Mouse (Mus musculus): ENCODE measurements around the gene Klhl23. TPM values are rescaled to one million over a fixed set of nuclear protein-coding genes. Genes with fewer than 3 reads are reported as not detected.
A peak's percentile ranks its signal among the peaks of the same experiment; 100 is the strongest.

The Klhl23 gene
- polyA plus RNA-seq, 1 experiment from 2014 or later = 104 TPM

GRCm38 (mm10) chr2:69840261-69840660 lies 18.5 kb downstream of the Klhl23 start:
- H3K4me3 ChIP-seq (ENCODE audit: low read depth, low read length) = no peak overlapping the region
- H3K4me1 ChIP-seq (ENCODE audit: control insufficient read depth, insufficient read depth, low read length) = no peaks in the 10 kb centered on the region; the same call in 1 of the 2 replicates
- no peak for ATAC-seq
- 21% methylated on average over 6 of the region's 6 CpGs for WGBS
- H3K27ac ChIP-seq (ENCODE audit: low read length) = no peak overlapping the region; the same call in 1 of the 2 replicates
- no peak overlapping the region for H3K9ac ChIP-seq (ENCODE audit: low read depth, low read length)
- peaks cover 8% of the 10 kb centered on the region; the same call in 1 of the 2 replicates for H3K36me3 ChIP-seq (ENCODE audit: control insufficient read depth, insufficient read depth, low read length)
- H3K9me3 ChIP-seq (replicated peaks; ENCODE audit: control insufficient read depth, low read length, poor library complexity, severe bottlenecking) = no peaks in the 10 kb centered on the region
- no peaks in the 10 kb centered on the region for H3K27me3 ChIP-seq (ENCODE audit: control insufficient read depth, insufficient read depth, low read depth, low read length)
- no peak overlapping the region for H3K4me2 ChIP-seq (ENCODE audit: low read length)

GRCm38 (mm10) chr2:69849215-69849614 lies 27.5 kb downstream of the Klhl23 start:
- H3K9me3 ChIP-seq (replicated peaks; ENCODE audit: control insufficient read depth, low read length, poor library complexity, severe bottlenecking) = no peaks in the 10 kb centered on the region
- H3K9ac ChIP-seq (ENCODE audit: low read depth, low read length) = no peak overlapping the region
- no peak for ATAC-seq
- H3K4me3 ChIP-seq (ENCODE audit: low read depth, low read length) = no peak overlapping the region
- no peaks in the 10 kb centered on the region for H3K36me3 ChIP-seq (ENCODE audit: control insufficient read depth, insufficient read depth, low read length)
- no peak overlapping the region for H3K27ac ChIP-seq (ENCODE audit: low read length)
- H3K27me3 ChIP-seq (ENCODE audit: control insufficient read depth, insufficient read depth, low read depth, low read length) = no peaks in the 10 kb centered on the region
- H3K4me2 ChIP-seq (ENCODE audit: low read length) = no peak overlapping the region
- WGBS = 70% methylated on average over 6 of the region's 6 CpGs
- H3K4me1 ChIP-seq (ENCODE audit: control insufficient read depth, insufficient read depth, low read length) = no peaks in the 10 kb centered on the region

GRCm38 (mm10) chr2:69851427-69852058 lies 29.8 kb downstream of the Klhl23 start:
- Histone ChIP-seq H3K27me3 (ENCODE audit: control insufficient read depth, insufficient read depth, low read depth, low read length) (no peaks in the 10 kb centered on the region), H3K4me3 (ENCODE audit: low read depth, low read length) (no peak overlapping the region), H3K9ac (ENCODE audit: low read depth, low read length) (no peak overlapping the region), H3K27ac (ENCODE audit: low read length) (no peak overlapping the region), H3K4me1 (ENCODE audit: control insufficient read depth, insufficient read depth, low read length) (no peaks in the 10 kb centered on the region), H3K4me2 (ENCODE audit: low read length) (no peak overlapping the region), H3K9me3 (replicated peaks; ENCODE audit: control insufficient read depth, low read length, poor library complexity, severe bottlenecking) (no peaks in the 10 kb centered on the region), H3K36me3 (ENCODE audit: control insufficient read depth, insufficient read depth, low read length) (no peaks in the 10 kb centered on the region)
- ATAC-seq = no peak
- WGBS = 61% methylated on average over 2 of the region's 2 CpGs

GRCm38 (mm10) chr2:69856392-69856791 lies 34.6 kb downstream of the Klhl23 start:
- Histone ChIP-seq H3K4me3 (ENCODE audit: low read depth, low read length) (no peak overlapping the region), H3K4me1 (ENCODE audit: control insufficient read depth, insufficient read depth, low read length) (peaks cover 2% of the 10 kb centered on the region; the same call in 1 of the 2 replicates), H3K27ac (ENCODE audit: low read length) (no peak overlapping the region), H3K9me3 (replicated peaks; ENCODE audit: control insufficient read depth, low read length, poor library complexity, severe bottlenecking) (no peaks in the 10 kb centered on the region), H3K36me3 (ENCODE audit: control insufficient read depth, insufficient read depth, low read length) (no peaks in the 10 kb centered on the region), H3K9ac (ENCODE audit: low read depth, low read length) (no peak overlapping the region), H3K27me3 (ENCODE audit: control insufficient read depth, insufficient read depth, low read depth, low read length) (no peaks in the 10 kb centered on the region), H3K4me2 (ENCODE audit: low read length) (no peak overlapping the region)
- no peak for ATAC-seq
- WGBS = 67% methylated on average over 8 of the region's 8 CpGs

- ATAC-seq = no peak
- no peaks in the 10 kb centered on the region for H3K27me3 ChIP-seq (ENCODE audit: control insufficient read depth, insufficient read depth, low read depth, low read length)
- no peak overlapping the region for H3K4me2 ChIP-seq (ENCODE audit: low read length)
- H3K9me3 ChIP-seq (replicated peaks; ENCODE audit: control insufficient read depth, low read length, poor library complexity, severe bottlenecking) = no peaks in the 10 kb centered on the region
- no peak overlapping the region for H3K27ac ChIP-seq (ENCODE audit: low read length)
- no peak overlapping the region for H3K4me3 ChIP-seq (ENCODE audit: low read depth, low read length)
- H3K9ac ChIP-seq (ENCODE audit: low read depth, low read length) = no peak overlapping the region
- H3K36me3 ChIP-seq (ENCODE audit: control insufficient read depth, insufficient read depth, low read length) = no peaks in the 10 kb centered on the region
- 79% methylated on average over 1 of the region's 1 CpGs for WGBS
- peaks cover 9% of the 10 kb centered on the region for H3K4me1 ChIP-seq (ENCODE audit: control insufficient read depth, insufficient read depth, low read length)
Observed at GRCm38 (mm10) chr2:69857882-69858281, 36.1 kb downstream of the Klhl23 start.

GRCm38 (mm10) chr2:69860972-69861452 lies 39.3 kb downstream of the Klhl23 start:
- no peaks in the 10 kb centered on the region for H3K27me3 ChIP-seq (ENCODE audit: control insufficient read depth, insufficient read depth, low read depth, low read length)
- peak overlapping the region; percentile 42 for H3K9ac ChIP-seq (ENCODE audit: low read depth, low read length)
- peak overlapping the region; percentile 52 for H3K4me2 ChIP-seq (ENCODE audit: low read length)
- H3K36me3 ChIP-seq (ENCODE audit: control insufficient read depth, insufficient read depth, low read length) = no peaks in the 10 kb centered on the region
- peak; percentile 82 for ATAC-seq
- no peaks in the 10 kb centered on the region for H3K9me3 ChIP-seq (replicated peaks; ENCODE audit: control insufficient read depth, low read length, poor library complexity, severe bottlenecking)
- WGBS = 10% methylated on average over 13 of the region's 13 CpGs
- H3K4me1 ChIP-seq (ENCODE audit: control insufficient read depth, insufficient read depth, low read length) = peaks cover 24% of the 10 kb centered on the region
- H3K4me3 ChIP-seq (ENCODE audit: low read depth, low read length) = peak overlapping the region; percentile 79
- H3K27ac ChIP-seq (ENCODE audit: low read length) = peak overlapping the region; percentile 70

- H3K9ac ChIP-seq (ENCODE audit: low read depth, low read length) = peak within 1 kb of the TSS; percentile 94
- peak within 1 kb of the TSS; percentile 88 for H3K27ac ChIP-seq (ENCODE audit: low read length)
- ATAC-seq = peak; percentile 98
- no peaks in the 10 kb centered on the region for H3K9me3 ChIP-seq (replicated peaks; ENCODE audit: control insufficient read depth, low read length, poor library complexity, severe bottlenecking)
- no peaks in the 10 kb centered on the region for H3K27me3 ChIP-seq (ENCODE audit: control insufficient read depth, insufficient read depth, low read depth, low read length)
- WGBS = under 1% methylated on average over 52 of the region's 66 CpGs
- peak within 1 kb of the TSS; percentile 76 for H3K4me2 ChIP-seq (ENCODE audit: low read length)
- H3K36me3 ChIP-seq (ENCODE audit: control insufficient read depth, insufficient read depth, low read length) = 0 out of 2 replicates have a peak, but pooled peaks cover 3% of the 10 kb centered on the region
- peaks cover 24% of the 10 kb centered on the region for H3K4me1 ChIP-seq (ENCODE audit: control insufficient read depth, insufficient read depth, low read length)
- H3K4me3 ChIP-seq (ENCODE audit: low read depth, low read length) = peak within 1 kb of the TSS; percentile 79
Observed at GRCm38 (mm10) chr2:69861485-69862091, 39.8 kb downstream of the Klhl23 start, which contains the start of gene Ssb. Gene Ssb (plus strand): TSS chr2:69861562.

- peak overlapping the region; percentile 79 for H3K4me3 ChIP-seq (ENCODE audit: low read depth, low read length)
- ATAC-seq = no peak
- H3K9me3 ChIP-seq (replicated peaks; ENCODE audit: control insufficient read depth, low read length, poor library complexity, severe bottlenecking) = no peaks in the 10 kb centered on the region
- H3K36me3 ChIP-seq (ENCODE audit: control insufficient read depth, insufficient read depth, low read length) = peaks cover 6% of the 10 kb centered on the region
- peak overlapping the region; percentile 88; the same call in 1 of the 2 replicates for H3K27ac ChIP-seq (ENCODE audit: low read length)
- H3K9ac ChIP-seq (ENCODE audit: low read depth, low read length) = peak overlapping the region; percentile 94
- no peaks in the 10 kb centered on the region for H3K27me3 ChIP-seq (ENCODE audit: control insufficient read depth, insufficient read depth, low read depth, low read length)
- H3K4me2 ChIP-seq (ENCODE audit: low read length) = peak overlapping the region; percentile 76
- WGBS = 4% methylated on average over 11 of the region's 13 CpGs
- peaks cover 24% of the 10 kb centered on the region for H3K4me1 ChIP-seq (ENCODE audit: control insufficient read depth, insufficient read depth, low read length)
Observed at GRCm38 (mm10) chr2:69862117-69862657, 40.4 kb downstream of the Klhl23 start.

- Histone ChIP-seq H3K27me3 (ENCODE audit: control insufficient read depth, insufficient read depth, low read depth, low read length) (no peaks in the 10 kb centered on the region), H3K36me3 (ENCODE audit: control insufficient read depth, insufficient read depth, low read length) (no peaks in the 10 kb centered on the region), H3K4me3 (ENCODE audit: low read depth, low read length) (no peak overlapping the region), H3K9me3 (replicated peaks; ENCODE audit: control insufficient read depth, low read length, poor library complexity, severe bottlenecking) (no peaks in the 10 kb centered on the region), H3K4me1 (ENCODE audit: control insufficient read depth, insufficient read depth, low read length) (peaks cover 5% of the 10 kb centered on the region; the same call in 1 of the 2 replicates), H3K27ac (ENCODE audit: low read length) (no peak overlapping the region), H3K9ac (ENCODE audit: low read depth, low read length) (no peak overlapping the region), H3K4me2 (ENCODE audit: low read length) (no peak overlapping the region)
- ATAC-seq = no peak
- WGBS = 68% methylated on average over 2 of the region's 2 CpGs
Observed at GRCm38 (mm10) chr2:69883990-69884391, 62.2 kb downstream of the Klhl23 start.
